Mouse (Mus musculus): ENCODE data around the gene Spats2. TPM values are rescaled to one million over a fixed set of nuclear protein-coding genes. Genes with fewer than 3 reads are reported as not detected.

Gene Spats2
- polyA plus RNA-seq, 1 experiment from 2014 or later, result 73.4 TPM

- no peaks in the 10 kb centered on the region for H3K9me3 ChIP-seq
- H3K27ac ChIP-seq, result no peak overlapping the region
- no peaks in the 10 kb centered on the region for H3K36me3 ChIP-seq
- no peak for ATAC-seq (ENCODE audit: insufficient number of reproducible peaks, insufficient read depth, low FRiP score, low TSS enrichment)
- H3K4me2 ChIP-seq (replicated peaks), result no peak overlapping the region
- H3K4me3 ChIP-seq, result no peak overlapping the region
- no peak overlapping the region for H3K9ac ChIP-seq
- WGBS, result 78% methylated on average over 2 of the region's 2 CpGs
- H3K27me3 ChIP-seq, result 0 out of 2 replicates have a peak, but pooled peaks cover 6% of the 10 kb centered on the region
- H3K4me1 ChIP-seq, result peaks cover under 1% of the 10 kb centered on the region; the same call in 1 of the 2 replicates
Observed at GRCm38 (mm10) chr15:99122642-99123041, 3.1 kb upstream of the Spats2 start.

- Histone ChIP-seq H3K27ac (peak overlapping the region; percentile 96), H3K9ac (peak overlapping the region; percentile 91), H3K9me3 (no peaks in the 10 kb centered on the region), H3K4me3 (peak overlapping the region; percentile 77), H3K4me1 (peaks cover 25% of the 10 kb centered on the region), H3K36me3 (no peaks in the 10 kb centered on the region), H3K4me2 (replicated peaks) (peak overlapping the region; percentile 64), H3K27me3 (no peaks in the 10 kb centered on the region)
- WGBS, result under 1% methylated on average over 115 of the region's 115 CpGs
- peak; percentile 85 for ATAC-seq (ENCODE audit: insufficient number of reproducible peaks, insufficient read depth, low FRiP score, low TSS enrichment)
Observed at GRCm38 (mm10) chr15:99126081-99126815, 532 bp downstream of the Spats2 start.

- ATAC-seq (ENCODE audit: insufficient number of reproducible peaks, insufficient read depth, low FRiP score, low TSS enrichment), result peak; percentile 24
- Histone ChIP-seq H3K27ac (peak overlapping the region; percentile 96), H3K4me1 (peaks cover 28% of the 10 kb centered on the region), H3K36me3 (no peaks in the 10 kb centered on the region), H3K9me3 (no peaks in the 10 kb centered on the region), H3K4me2 (replicated peaks) (peak overlapping the region; percentile 64), H3K4me3 (peak overlapping the region; percentile 77), H3K27me3 (no peaks in the 10 kb centered on the region), H3K9ac (peak overlapping the region; percentile 91)
- under 1% methylated on average over 35 of the region's 35 CpGs for WGBS
Observed at GRCm38 (mm10) chr15:99126816-99127365, 1.2 kb downstream of the Spats2 start.

GRCm38 (mm10) chr15:99127851-99128522, 2.3 kb downstream of the Spats2 start:
- 64% methylated on average over 6 of the region's 6 CpGs for WGBS
- H3K36me3 ChIP-seq, result no peaks in the 10 kb centered on the region
- peak overlapping the region; percentile 64 for H3K4me2 ChIP-seq (replicated peaks)
- peak overlapping the region; percentile 77 for H3K4me3 ChIP-seq
- H3K9ac ChIP-seq, result no peak overlapping the region; the same call in 1 of the 2 replicates
- no peaks in the 10 kb centered on the region for H3K9me3 ChIP-seq
- no peaks in the 10 kb centered on the region for H3K27me3 ChIP-seq
- no peak overlapping the region for H3K27ac ChIP-seq
- no peak for ATAC-seq (ENCODE audit: insufficient number of reproducible peaks, insufficient read depth, low FRiP score, low TSS enrichment)
- H3K4me1 ChIP-seq, result peaks cover 28% of the 10 kb centered on the region

- no peak overlapping the region for H3K4me3 ChIP-seq
- WGBS, result 60% methylated on average over 11 of the region's 11 CpGs
- no peak overlapping the region; the same call in 1 of the 2 replicates for H3K9ac ChIP-seq
- no peaks in the 10 kb centered on the region for H3K27me3 ChIP-seq
- H3K36me3 ChIP-seq, result no peaks in the 10 kb centered on the region
- H3K4me1 ChIP-seq, result peaks cover 28% of the 10 kb centered on the region
- peak overlapping the region; percentile 10 for H3K4me2 ChIP-seq (replicated peaks)
- peak overlapping the region; percentile 81 for H3K27ac ChIP-seq
- ATAC-seq (ENCODE audit: insufficient number of reproducible peaks, insufficient read depth, low FRiP score, low TSS enrichment), result no peak
- no peaks in the 10 kb centered on the region for H3K9me3 ChIP-seq
Observed at GRCm38 (mm10) chr15:99129441-99129840, 3.7 kb downstream of the Spats2 start.

- peaks cover 28% of the 10 kb centered on the region for H3K4me1 ChIP-seq
- H3K36me3 ChIP-seq, result no peaks in the 10 kb centered on the region
- ATAC-seq (ENCODE audit: insufficient number of reproducible peaks, insufficient read depth, low FRiP score, low TSS enrichment), result no peak; the same call in 1 of the 2 replicates
- H3K4me2 ChIP-seq (replicated peaks), result peak overlapping the region; percentile 10
- H3K9ac ChIP-seq, result no peak overlapping the region; the same call in 1 of the 2 replicates
- peak overlapping the region; percentile 81 for H3K27ac ChIP-seq
- H3K9me3 ChIP-seq, result no peaks in the 10 kb centered on the region
- no peaks in the 10 kb centered on the region for H3K27me3 ChIP-seq
- no peak overlapping the region for H3K4me3 ChIP-seq
- 52% methylated on average over 22 of the region's 22 CpGs for WGBS
Observed at GRCm38 (mm10) chr15:99129956-99130910, 4.5 kb downstream of the Spats2 start.

GRCm38 (mm10) chr15:99138389-99138788, 12.7 kb downstream of the Spats2 start:
- Histone ChIP-seq H3K4me1 (no peaks in the 10 kb centered on the region; the same call in 1 of the 2 replicates), H3K4me2 (replicated peaks) (no peak overlapping the region), H3K36me3 (peaks cover 11% of the 10 kb centered on the region; the same call in 1 of the 2 replicates), H3K9ac (no peak overlapping the region), H3K4me3 (no peak overlapping the region), H3K9me3 (peaks cover 5% of the 10 kb centered on the region; the same call in 1 of the 2 replicates), H3K27me3 (no peaks in the 10 kb centered on the region), H3K27ac (no peak overlapping the region)
- WGBS, result 84% methylated on average over 5 of the region's 5 CpGs
- ATAC-seq (ENCODE audit: insufficient number of reproducible peaks, insufficient read depth, low FRiP score, low TSS enrichment), result no peak

- 55% methylated on average over 6 of the region's 6 CpGs for WGBS
- Histone ChIP-seq H3K4me2 (replicated peaks) (no peak overlapping the region), H3K4me3 (no peak overlapping the region), H3K27ac (peak overlapping the region; percentile 30; the same call in 1 of the 2 replicates), H3K27me3 (no peaks in the 10 kb centered on the region), H3K9me3 (peaks cover 5% of the 10 kb centered on the region; the same call in 1 of the 2 replicates), H3K9ac (no peak overlapping the region), H3K4me1 (no peaks in the 10 kb centered on the region; the same call in 1 of the 2 replicates), H3K36me3 (peaks cover 14% of the 10 kb centered on the region; the same call in 1 of the 2 replicates)
- no peak for ATAC-seq (ENCODE audit: insufficient number of reproducible peaks, insufficient read depth, low FRiP score, low TSS enrichment)
Observed at GRCm38 (mm10) chr15:99139669-99140068, 14.0 kb downstream of the Spats2 start.

GRCm38 (mm10) chr15:99150516-99150915, 24.8 kb downstream of the Spats2 start:
- no peak overlapping the region for H3K27ac ChIP-seq
- H3K4me3 ChIP-seq, result no peak overlapping the region
- no peaks in the 10 kb centered on the region for H3K27me3 ChIP-seq
- ATAC-seq (ENCODE audit: insufficient number of reproducible peaks, insufficient read depth, low FRiP score, low TSS enrichment), result no peak
- H3K4me2 ChIP-seq (replicated peaks), result no peak overlapping the region
- no peaks in the 10 kb centered on the region for H3K4me1 ChIP-seq
- no peak overlapping the region for H3K9ac ChIP-seq
- H3K36me3 ChIP-seq, result peaks cover 38% of the 10 kb centered on the region
- 90% methylated on average over 7 of the region's 7 CpGs for WGBS
- no peaks in the 10 kb centered on the region for H3K9me3 ChIP-seq

- Histone ChIP-seq H3K27me3 (no peaks in the 10 kb centered on the region), H3K27ac (no peak overlapping the region), H3K36me3 (peaks cover 30% of the 10 kb centered on the region), H3K4me1 (no peaks in the 10 kb centered on the region), H3K4me2 (replicated peaks) (no peak overlapping the region), H3K9me3 (no peaks in the 10 kb centered on the region), H3K9ac (no peak overlapping the region), H3K4me3 (no peak overlapping the region)
- ATAC-seq (ENCODE audit: insufficient number of reproducible peaks, insufficient read depth, low FRiP score, low TSS enrichment), result no peak
- 86% methylated on average over 8 of the region's 8 CpGs for WGBS
Observed at GRCm38 (mm10) chr15:99151324-99151723, 25.6 kb downstream of the Spats2 start.

- H3K27me3 ChIP-seq, result no peaks in the 10 kb centered on the region
- H3K4me2 ChIP-seq (replicated peaks), result no peak overlapping the region
- H3K27ac ChIP-seq, result no peak overlapping the region
- ATAC-seq (ENCODE audit: insufficient number of reproducible peaks, insufficient read depth, low FRiP score, low TSS enrichment), result no peak
- no peak overlapping the region for H3K9ac ChIP-seq
- no peak overlapping the region for H3K4me3 ChIP-seq
- H3K4me1 ChIP-seq, result no peaks in the 10 kb centered on the region
- H3K36me3 ChIP-seq, result peaks cover 25% of the 10 kb centered on the region
- no peaks in the 10 kb centered on the region for H3K9me3 ChIP-seq
- 94% methylated on average over 8 of the region's 8 CpGs for WGBS
Observed at GRCm38 (mm10) chr15:99153466-99153865, 27.8 kb downstream of the Spats2 start.
